Mouse (Mus musculus) duodenum, adult 2 months (tissue): ENCODE data around the gene Gcc2. TPM values are rescaled to one million over a fixed set of nuclear protein-coding genes. Genes with fewer than 3 reads are reported as not detected.

Experiments
- polyA plus RNA-seq: library from polyadenylated mRNA; depleted of rRNA; stranded (reverse); fragments of >200 nt; gene quantifications from 2 replicates; pipeline ENCODE4 v1.2.3, GENCODE M21; 2012; ENCODE audit warnings: low replicate concordance; rRNA removed

The Gcc2 gene
- 2.1 and 4.0 TPM in 2 replicates for polyA plus RNA-seq

GRCm38 (mm10) chr10:58255213-58255892 is at the start of gene Gcc2:
Gcc2 (plus strand) TSS chr10:58255497.

DNA sequence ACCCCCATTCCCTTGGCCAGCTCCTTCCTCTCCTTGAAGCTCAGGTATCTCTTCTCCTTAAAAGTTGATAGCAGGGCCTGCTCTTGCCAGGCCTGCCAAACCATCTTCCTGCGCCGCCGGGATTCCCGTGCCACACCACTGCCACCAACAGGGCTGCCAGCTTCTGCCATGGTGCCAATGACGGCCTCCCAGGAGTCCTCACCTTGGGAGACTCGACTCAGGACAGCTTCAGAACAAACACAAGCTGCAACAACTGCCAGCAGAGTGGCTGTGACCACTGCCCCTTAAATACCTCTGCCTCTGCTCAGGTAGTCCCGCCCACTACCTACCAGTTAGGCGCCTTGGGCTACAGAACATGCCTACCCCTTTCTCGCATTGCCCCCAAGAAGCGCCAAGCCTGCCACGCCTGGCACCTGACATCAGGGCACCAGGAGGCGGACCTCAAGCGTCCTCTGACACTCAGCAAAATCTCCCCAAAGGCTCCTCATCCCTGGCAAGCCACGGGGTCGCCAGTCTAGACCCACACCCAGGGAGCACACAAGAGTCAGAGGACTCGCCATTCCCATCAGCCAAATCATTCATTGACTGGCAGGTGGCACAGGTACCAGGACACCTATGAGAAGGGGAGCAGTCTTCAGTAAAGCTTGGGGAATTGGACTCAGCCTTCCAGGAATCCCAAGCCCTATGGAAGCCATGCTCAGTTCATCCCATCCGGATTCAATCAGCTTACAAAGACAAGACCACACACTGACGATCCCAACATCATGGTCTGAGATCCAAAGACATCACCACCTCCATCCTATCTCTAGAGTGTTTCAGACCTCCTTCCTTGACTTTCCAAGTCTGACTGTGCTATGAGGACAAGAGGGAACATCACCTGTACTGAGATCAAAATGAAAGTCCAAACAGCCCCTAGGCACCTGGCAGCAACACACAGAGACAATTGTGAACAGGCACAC is 30.2 kb upstream of the Gcc2 start, which contains the start of gene AW822073:
AW822073 (minus strand) TSS at position 104 of the 959 bp plus-strand sequence.

DNA sequence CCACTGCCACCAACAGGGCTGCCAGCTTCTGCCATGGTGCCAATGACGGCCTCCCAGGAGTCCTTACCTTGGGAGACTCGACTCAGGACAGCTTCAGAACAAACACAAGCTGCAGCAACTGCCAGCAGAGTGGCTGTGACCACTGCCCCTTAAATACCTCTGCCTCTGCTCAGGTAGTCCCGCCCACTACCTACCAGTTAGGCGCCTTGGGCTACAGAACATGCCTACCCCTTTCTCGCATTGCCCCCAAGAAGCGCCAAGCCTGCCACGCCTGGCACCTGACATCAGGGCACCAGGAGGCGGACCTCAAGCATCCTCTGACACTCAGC is 22.7 kb upstream of the Gcc2 start, which contains the start of gene Duxf3:
Duxf3 (minus strand) TSS at position 35 of the 329 bp plus-strand sequence.

DNA sequence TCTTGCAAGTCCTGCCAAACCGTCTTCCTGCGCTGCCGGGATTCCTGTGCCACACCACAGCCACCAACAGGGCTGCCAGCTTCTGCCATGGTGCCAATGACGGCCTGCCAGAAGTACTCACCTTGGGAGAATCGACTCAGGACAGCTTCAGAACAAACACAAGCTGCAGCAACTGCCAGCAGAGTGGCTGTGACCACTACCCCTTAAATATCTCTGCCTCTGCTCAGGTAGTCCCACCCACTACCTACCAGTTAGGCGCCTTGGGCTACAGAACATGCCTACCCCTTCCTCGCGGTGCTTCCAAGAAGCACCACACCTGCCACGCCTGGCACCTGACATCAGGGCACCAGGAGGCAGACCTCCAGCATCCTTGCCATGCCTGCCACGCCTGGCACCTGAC is 18.7 kb upstream of the Gcc2 start, which contains the start of gene Gm4981:
Gm4981 (minus strand) TSS at position 89 of the 400 bp plus-strand sequence.

GRCm38 (mm10) chr10:58323028-58323991 is 68.0 kb downstream of the Gcc2 start, which contains the start of gene Lims1:
Lims1 (plus strand) TSS chr10:58323466.

Other genes with a start within 250 kb of the Gcc2 start
- not detected in 2 replicates for gene AW822073, start 30.6 kb upstream of the Gcc2 start, polyA plus RNA-seq
- gene Duxf3, start 22.8 kb upstream of the Gcc2 start, polyA plus RNA-seq, result not detected in 2 replicates
- gene Gm4981, start 18.8 kb upstream of the Gcc2 start, polyA plus RNA-seq, result not detected in 2 replicates
- gene Lims1, start 68.0 kb downstream of the Gcc2 start, polyA plus RNA-seq, result 1.3 and 1.4 TPM in 2 replicates
- 0.25 and 0.61 TPM in 2 replicates for gene Ranbp2, start 191.4 kb downstream of the Gcc2 start, polyA plus RNA-seq
- 0.11 and 0.13 TPM in 2 replicates for gene Ccdc138, start 242.5 kb downstream of the Gcc2 start, polyA plus RNA-seq